Mouse (Mus musculus) midbrain, embryonic 10.5 days (tissue): ENCODE results near the gene Rnf149. TPM values are rescaled to one million over a fixed set of nuclear protein-coding genes. Genes with fewer than 3 reads are reported as not detected.
"Not testable (repeated sequence)": the region's sequence is repeated elsewhere in the genome, so short reads cannot be mapped to it uniquely, and the experiment has no call there.

ENCODE experiments used
- DNase-seq: peaks from one replicate; pipeline ENCODE4 v3.0.0-alpha.2; 2017; ENCODE audit warnings: low spot score
- H3K27ac ChIP-seq: fragments of 300-500 bp; sonication (generic); replicated peaks from 2 replicates; pipeline ENCODE4 v1.5.1; 2016; ENCODE audit warnings: mild to moderate bottlenecking
- H3K27me3 ChIP-seq: fragments of 300-500 bp; sonication (generic); 2 replicates; pipeline ENCODE4 v1.6.1; 2016; ENCODE audit warnings: low read depth, mild to moderate bottlenecking; ENCODE audit not compliant: poor library complexity, severe bottlenecking
- H3K36me3 ChIP-seq: fragments of 300-500 bp; sonication (generic); 2 replicates; pipeline ENCODE4 v1.6.1; 2016; ENCODE audit warnings: mild to moderate bottlenecking, moderate library complexity
- H3K4me1 ChIP-seq: fragments of 300-500 bp; sonication (generic); 2 replicates; pipeline ENCODE4 v1.6.1; 2016
- H3K4me3 ChIP-seq: fragments of 300-500 bp; sonication (generic); 2 replicates; pipeline ENCODE4 v1.5.1; 2016; ENCODE audit warnings: mild to moderate bottlenecking, moderate library complexity
- H3K9me3 ChIP-seq: fragments of 300-500 bp; sonication (generic); replicated peaks from 2 replicates; pipeline ENCODE4 v1.6.1; 2016; ENCODE audit warnings: mild to moderate bottlenecking
- WGBS: fragments of 180-500 bp; shearing (Covaris S2); methylation state at CpG from one replicate; pipeline ENCODE4 v1.1.7; 2016; 5-methylcytosine and 5-hydroxymethylcytosine counted together
- polyA plus RNA-seq: library from polyadenylated mRNA; unstranded; fragments of >200 nt; fragmentation: Nextera tagmentation; extraction: Ambion mirVana; gene quantifications from 2 replicates; pipeline ENCODE4 v1.2.1, GENCODE M21; 2016

Gene Rnf149
- polyA plus RNA-seq: 21.6 and 24.3 TPM in 2 replicates

- under 1% methylated on average over 49 of the region's 49 CpGs for WGBS
- H3K4me1 ChIP-seq: peaks cover 30% of the 10 kb centered on the region
- no peaks in the 10 kb centered on the region for H3K36me3 ChIP-seq
- peak within 1 kb of the TSS; percentile 68 for H3K4me3 ChIP-seq
- DNase-seq: peak; percentile 95
- H3K9me3 ChIP-seq: no peaks in the 10 kb centered on the region
- H3K27ac ChIP-seq: peak within 1 kb of the TSS; percentile 96
- H3K27me3 ChIP-seq: no peaks in the 10 kb centered on the region
These were observed at the start of gene Rnf149 for GRCm38 (mm10) chr1:39577253-39577705. Gene Rnf149, minus strand, starts transcription at chr1:39577405.

- Histone ChIP-seq H3K4me1 (no peaks in the 10 kb centered on the region), H3K27ac (no peak overlapping the region), H3K36me3 (no peaks in the 10 kb centered on the region), H3K27me3 (no peaks in the 10 kb centered on the region), H3K9me3 (no peaks in the 10 kb centered on the region), H3K4me3 (no peak overlapping the region)
- WGBS: 76% methylated on average over 3 of the region's 3 CpGs
- no peak for DNase-seq
These were observed 48.3 kb upstream of the Rnf149 start for GRCm38 (mm10) chr1:39625491-39625890.

DNA sequence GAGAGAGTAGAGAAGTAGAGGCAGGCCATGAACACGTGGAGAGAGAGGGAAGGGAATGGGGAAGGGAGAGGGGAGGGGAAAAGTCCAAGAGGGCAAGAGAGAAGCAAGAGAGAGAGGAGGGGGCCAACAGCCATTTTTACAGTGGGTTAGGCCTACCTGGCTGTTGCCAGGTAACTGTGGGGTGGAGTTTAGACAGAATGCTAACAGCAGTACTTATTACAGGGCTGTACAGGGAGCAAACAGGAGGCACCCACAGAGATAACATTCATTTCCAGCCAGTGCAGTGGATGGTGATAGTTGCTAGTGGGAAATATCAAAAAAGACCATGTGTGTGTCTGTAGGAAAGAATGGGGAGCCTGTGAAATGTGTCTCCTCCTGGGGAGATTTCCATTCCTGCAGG lies 46.5 kb upstream of the Rnf149 start:
- Histone ChIP-seq H3K27me3 (no peaks in the 10 kb centered on the region), H3K9me3 (no peaks in the 10 kb centered on the region), H3K27ac (no peak overlapping the region), H3K36me3 (no peaks in the 10 kb centered on the region), H3K4me3 (no peak overlapping the region), H3K4me1 (no peaks in the 10 kb centered on the region)
- 38% methylated on average over 1 of the region's 1 CpGs for WGBS
- no peak for DNase-seq

DNA sequence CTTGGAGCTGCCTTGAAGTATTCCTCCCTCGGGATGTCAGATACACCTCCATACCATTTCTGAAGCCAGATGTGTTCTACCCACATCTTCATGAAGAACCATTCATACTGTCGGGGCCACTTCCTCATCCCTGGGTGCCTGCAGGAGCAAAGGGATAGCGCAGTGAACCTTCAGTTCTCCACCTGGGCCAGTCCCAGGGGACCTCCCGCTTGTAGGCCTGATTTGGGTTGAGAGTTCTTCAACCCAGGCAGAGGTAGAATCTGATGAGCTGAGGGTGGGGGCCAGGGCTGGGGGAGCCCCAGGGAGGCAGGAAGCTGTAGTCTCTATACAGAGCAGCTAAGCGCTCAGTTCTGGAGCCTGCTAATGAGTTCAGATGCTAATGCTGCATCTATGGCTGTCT lies 45.9 kb upstream of the Rnf149 start:
- Histone ChIP-seq H3K27me3 (no peaks in the 10 kb centered on the region), H3K4me1 (no peaks in the 10 kb centered on the region), H3K9me3 (no peaks in the 10 kb centered on the region), H3K36me3 (no peaks in the 10 kb centered on the region), H3K4me3 (no peak overlapping the region), H3K27ac (no peak overlapping the region)
- no peak for DNase-seq
- 95% methylated on average over 5 of the region's 5 CpGs for WGBS

DNA sequence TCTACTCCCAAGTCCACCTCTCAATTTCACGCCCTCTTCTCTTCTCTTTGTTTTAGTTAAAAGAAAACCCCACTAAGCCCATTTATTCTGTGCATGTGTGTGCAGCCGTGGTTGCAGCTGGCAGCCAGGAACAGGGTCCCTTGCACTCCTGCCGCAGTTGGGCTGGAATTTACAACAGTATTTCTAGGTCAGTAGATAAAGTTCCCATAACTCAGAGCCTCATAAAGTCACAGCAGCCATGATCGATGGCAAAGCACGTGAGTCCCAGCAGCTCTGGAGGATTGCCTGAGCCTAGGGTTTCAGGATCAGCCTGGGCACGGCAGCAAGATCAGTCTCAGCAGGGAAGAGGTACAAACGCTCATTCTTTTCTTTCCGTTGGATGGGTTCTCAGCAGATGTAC lies 41.3 kb upstream of the Rnf149 start:
- Histone ChIP-seq H3K36me3 (no peaks in the 10 kb centered on the region), H3K9me3 (no peaks in the 10 kb centered on the region), H3K27me3 (no peaks in the 10 kb centered on the region), H3K4me1 (0 out of 2 replicates have a peak, but pooled peaks cover 5% of the 10 kb centered on the region), H3K4me3 (no peak overlapping the region), H3K27ac (no peak overlapping the region)
- 58% methylated on average over 8 of the region's 8 CpGs for WGBS
- DNase-seq: no peak

- WGBS: 72% methylated on average over 6 of the region's 6 CpGs
- Histone ChIP-seq H3K27ac (no peak overlapping the region), H3K4me3 (no peak overlapping the region), H3K9me3 (no peaks in the 10 kb centered on the region), H3K36me3 (no peaks in the 10 kb centered on the region), H3K27me3 (no peaks in the 10 kb centered on the region), H3K4me1 (0 out of 2 replicates have a peak, but pooled peaks cover 5% of the 10 kb centered on the region)
- DNase-seq: no peak
These were observed 38.3 kb upstream of the Rnf149 start for GRCm38 (mm10) chr1:39615526-39615925.

- Histone ChIP-seq H3K4me1 (0 out of 2 replicates have a peak, but pooled peaks cover 5% of the 10 kb centered on the region), H3K36me3 (no peaks in the 10 kb centered on the region), H3K27me3 (no peaks in the 10 kb centered on the region), H3K9me3 (no peaks in the 10 kb centered on the region), H3K27ac (no peak overlapping the region), H3K4me3 (no peak overlapping the region)
- 26% methylated on average over 11 of the region's 11 CpGs for WGBS
- peak; percentile 62 for DNase-seq
These were observed 37.5 kb upstream of the Rnf149 start for GRCm38 (mm10) chr1:39614462-39615279.

DNA sequence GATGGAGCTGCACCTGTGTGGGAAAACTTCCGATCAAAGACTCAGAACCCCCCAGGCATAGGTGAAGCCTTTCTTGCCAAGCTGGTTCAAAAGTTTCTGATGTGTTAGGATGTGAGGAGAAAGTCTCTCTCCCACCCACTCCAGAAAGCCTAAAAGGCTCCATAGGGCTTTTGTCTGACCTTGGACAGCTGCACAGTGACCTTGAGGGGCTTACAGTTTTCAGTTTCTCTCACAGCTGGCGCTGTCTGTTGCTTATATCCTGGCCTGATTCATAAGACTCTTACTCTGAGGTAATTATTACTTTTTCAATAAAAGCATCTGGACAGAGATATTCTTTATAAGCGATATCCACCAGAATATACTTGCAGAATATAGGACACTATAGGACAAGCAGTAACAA lies 35.9 kb upstream of the Rnf149 start:
- no peak for DNase-seq
- no peaks in the 10 kb centered on the region for H3K27me3 ChIP-seq
- 91% methylated on average over 3 of the region's 3 CpGs for WGBS
- 0 out of 2 replicates have a peak, but pooled peaks cover 5% of the 10 kb centered on the region for H3K4me1 ChIP-seq
- no peaks in the 10 kb centered on the region for H3K36me3 ChIP-seq
- no peak overlapping the region for H3K4me3 ChIP-seq
- H3K9me3 ChIP-seq: no peaks in the 10 kb centered on the region
- H3K27ac ChIP-seq: no peak overlapping the region

GRCm38 (mm10) chr1:39612491-39612890 lies 35.3 kb upstream of the Rnf149 start:
- 81% methylated on average over 5 of the region's 5 CpGs for WGBS
- Histone ChIP-seq H3K4me1 (0 out of 2 replicates have a peak, but pooled peaks cover 5% of the 10 kb centered on the region), H3K27ac (no peak overlapping the region), H3K27me3 (no peaks in the 10 kb centered on the region), H3K9me3 (no peaks in the 10 kb centered on the region), H3K36me3 (no peaks in the 10 kb centered on the region), H3K4me3 (no peak overlapping the region)
- DNase-seq: no peak

GRCm38 (mm10) chr1:39608534-39608933 lies 31.3 kb upstream of the Rnf149 start:
- Histone ChIP-seq H3K36me3 (no peaks in the 10 kb centered on the region), H3K27me3 (no peaks in the 10 kb centered on the region), H3K9me3 (no peaks in the 10 kb centered on the region), H3K27ac (no peak overlapping the region), H3K4me1 (peaks cover 12% of the 10 kb centered on the region), H3K4me3 (no peak overlapping the region)
- no peak for DNase-seq
- 84% methylated on average over 8 of the region's 8 CpGs for WGBS

DNA sequence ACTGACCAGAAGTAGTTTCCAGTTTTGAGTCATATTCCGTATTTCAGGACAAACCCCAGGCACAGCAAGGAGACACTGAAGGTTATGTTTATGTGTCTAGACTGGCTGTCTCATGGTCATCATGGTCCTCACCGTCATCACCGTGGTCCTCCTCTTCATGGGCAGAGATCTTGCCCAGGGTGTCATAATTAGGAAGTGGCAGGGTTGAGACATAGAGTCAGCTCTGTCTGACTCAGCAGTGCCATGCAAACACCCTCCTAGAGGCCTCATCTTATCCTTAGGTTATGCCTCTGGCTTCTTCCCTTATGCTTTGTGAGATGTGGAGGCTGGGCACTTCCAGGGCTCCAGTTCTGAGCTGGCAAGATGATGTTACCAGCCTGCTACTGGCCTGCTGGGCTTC lies 25.3 kb upstream of the Rnf149 start:
- Histone ChIP-seq H3K9me3 (peaks cover 8% of the 10 kb centered on the region; the same call in 1 of the 2 replicates), H3K4me1 (peaks cover 12% of the 10 kb centered on the region), H3K36me3 (no peaks in the 10 kb centered on the region), H3K4me3 (no peak overlapping the region), H3K27ac (no peak overlapping the region), H3K27me3 (no peaks in the 10 kb centered on the region)
- WGBS: 93% methylated on average over 3 of the region's 3 CpGs
- DNase-seq: no peak

DNA sequence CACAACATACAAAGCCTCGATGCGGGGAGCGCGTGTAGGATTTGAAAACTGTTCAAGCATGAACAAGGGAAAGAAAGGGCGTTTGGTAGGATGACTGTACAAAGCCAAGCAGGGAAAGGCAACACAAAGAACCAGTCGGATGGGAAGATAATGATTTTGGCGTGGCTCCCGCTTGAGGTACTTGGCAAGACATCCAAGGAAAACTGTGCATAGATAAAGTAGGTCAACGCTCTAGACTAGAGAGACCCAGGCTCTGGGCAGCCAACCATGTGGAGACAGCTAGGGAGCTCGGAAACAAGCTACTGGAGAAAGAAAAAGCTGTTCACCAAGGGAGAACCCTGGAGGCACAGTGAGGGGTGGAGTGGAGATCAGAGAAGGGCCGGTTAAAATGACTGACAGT lies 21.5 kb upstream of the Rnf149 start:
- H3K36me3 ChIP-seq: no peaks in the 10 kb centered on the region
- no peaks in the 10 kb centered on the region for H3K27me3 ChIP-seq
- peaks cover 8% of the 10 kb centered on the region; the same call in 1 of the 2 replicates for H3K9me3 ChIP-seq
- DNase-seq: no peak
- WGBS: 76% methylated on average over 11 of the region's 11 CpGs
- H3K27ac ChIP-seq: no peak overlapping the region
- H3K4me3 ChIP-seq: no peak overlapping the region
- no peaks in the 10 kb centered on the region for H3K4me1 ChIP-seq

DNA sequence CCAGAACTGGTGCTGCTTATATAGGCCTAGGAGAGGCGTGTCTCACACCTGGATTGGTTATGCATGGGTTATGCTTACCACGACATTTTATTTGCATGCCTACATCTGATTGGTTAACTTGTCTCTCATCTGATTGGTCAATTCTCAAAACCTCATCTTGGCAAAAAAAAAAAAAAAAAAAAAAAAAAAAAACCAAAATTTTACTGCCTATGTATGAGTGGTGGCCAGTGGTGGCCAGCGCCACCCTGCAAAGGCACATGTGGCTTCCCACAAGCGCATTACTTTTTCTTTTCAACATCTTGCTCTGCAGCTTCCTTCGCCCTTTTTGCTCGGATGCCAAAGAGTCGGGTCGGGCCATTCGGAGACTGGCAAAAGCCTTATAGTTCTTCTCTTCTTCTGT lies 19.9 kb upstream of the Rnf149 start:
- not testable (repeated sequence) for DNase-seq, H3K36me3 ChIP-seq, H3K4me3 ChIP-seq, H3K27ac ChIP-seq, H3K4me1 ChIP-seq, H3K27me3 ChIP-seq, H3K9me3 ChIP-seq
- 95% methylated on average over 9 of the region's 9 CpGs for WGBS
